Mouse (Mus musculus) myocyte (in vitro differentiated cells): ENCODE measurements around the gene Gnb5. TPM values are rescaled to one million over a fixed set of nuclear protein-coding genes. Genes with fewer than 3 reads are reported as not detected.

Experiments used
- H3K27me3 ChIP-seq: one replicate; pipeline ENCODE4 v1.6.1; 2011; ENCODE audit not compliant: control insufficient read depth, insufficient read depth, insufficient read length
- H3K36me3 ChIP-seq: one replicate; pipeline ENCODE4 v1.6.1; 2011; ENCODE audit not compliant: control insufficient read depth, insufficient read depth
- H3K4me2 ChIP-seq: one replicate; pipeline ENCODE4 v1.6.1; 2011; ENCODE audit warnings: low read depth, control low read depth
- H3K4me3 ChIP-seq: one replicate; pipeline ENCODE4 v1.5.1; 2011; ENCODE audit warnings: mild to moderate bottlenecking, control low read depth, moderate library complexity
- H3K79me2 ChIP-seq: one replicate; pipeline ENCODE4 v1.6.1; 2011; ENCODE audit not compliant: control insufficient read depth, insufficient read depth
- H3ac ChIP-seq: one replicate; pipeline ENCODE4 v1.6.1; 2011; ENCODE audit not compliant: control insufficient read depth, insufficient read length
- CEBPB ChIP-seq: IDR thresholded peaks from 2 replicates; pipeline ENCODE4 v1.6.1; 2011; ENCODE audit warnings: mild to moderate bottlenecking, moderate library complexity; ENCODE audit not compliant: poor library complexity, insufficient read depth, severe bottlenecking
- E2F4 ChIP-seq: IDR thresholded peaks from one replicate; pipeline ENCODE4 v1.6.1; 2011; ENCODE audit warnings: mild to moderate bottlenecking, control low read depth, moderate library complexity; ENCODE audit not compliant: insufficient read depth
- MAX ChIP-seq: IDR thresholded peaks from one replicate; pipeline ENCODE4 v1.6.1; 2011; ENCODE audit warnings: low read depth, mild to moderate bottlenecking, control low read depth
- MYOD1 ChIP-seq, 3 experiments: IDR thresholded peaks; one replicate each; pipeline ENCODE4 v1.6.1; 2011; ENCODE audit warnings: control low read depth in 2 of 3, low read depth in 2 of 3, mild to moderate bottlenecking in 2 of 3, moderate library complexity in 1 of 3; ENCODE audit not compliant: insufficient read length in 2 of 3, control insufficient read depth in 1 of 3
- MYOG ChIP-seq, 3 experiments: IDR thresholded peaks; one replicate each; pipeline ENCODE4 v1.6.1; 2011; ENCODE audit warnings: control low read depth in 2 of 3, low read depth in 2 of 3, mild to moderate bottlenecking in 2 of 3; ENCODE audit not compliant: insufficient read length in 2 of 3, control insufficient read depth in 1 of 3, insufficient read depth in 1 of 3
- POLR2A ChIP-seq: IDR thresholded peaks from one replicate; pipeline ENCODE4 v1.6.1; 2011; ENCODE audit warnings: low read depth, mild to moderate bottlenecking, control low read depth, moderate library complexity; ENCODE audit not compliant: insufficient read length
- POLR2AphosphoS2 ChIP-seq: IDR thresholded peaks from one replicate; pipeline ENCODE4 v1.6.1; 2011; ENCODE audit warnings: low read depth, control low read depth; ENCODE audit not compliant: insufficient read length
- REST ChIP-seq: IDR thresholded peaks from one replicate; pipeline ENCODE4 v1.6.1; 2011; ENCODE audit warnings: mild to moderate bottlenecking, control low read depth, moderate library complexity; ENCODE audit not compliant: insufficient read depth, insufficient read length
- SRF ChIP-seq: IDR thresholded peaks from one replicate; pipeline ENCODE4 v1.6.1; 2011; ENCODE audit warnings: low read depth; ENCODE audit not compliant: control insufficient read depth, insufficient read length
- TCF12 ChIP-seq: IDR thresholded peaks from one replicate; pipeline ENCODE4 v1.6.1; 2011; ENCODE audit warnings: mild to moderate bottlenecking, control low read depth; ENCODE audit not compliant: poor library complexity, insufficient read depth, severe bottlenecking
- TCF3 ChIP-seq: IDR thresholded peaks from one replicate; pipeline ENCODE4 v1.6.1; 2011; ENCODE audit warnings: low read depth, control low read depth; ENCODE audit not compliant: insufficient read length
- USF1 ChIP-seq: IDR thresholded peaks from one replicate; pipeline ENCODE4 v1.6.1; 2011; ENCODE audit warnings: low read depth, mild to moderate bottlenecking, control low read depth, moderate library complexity
- polyA plus RNA-seq: library from polyadenylated mRNA; unstranded; fragments of >200 nt; fragmentation: generic; extraction: Trizol; gene quantifications from one replicate; pipeline ENCODE4 v1.2.1, GENCODE M21; 2012; ENCODE audit warnings: missing spikeins

Gnb5 gene
- polyA plus RNA-seq, 1 experiment, result 24.3 TPM

GRCm38 (mm10) chr9:75285363-75285762, 20.7 kb upstream of the Gnb5 start:
- Histone ChIP-seq H3K4me2 (no peak overlapping the region), H3ac (no peak overlapping the region), H3K36me3 (no peaks in the 10 kb centered on the region), H3K79me2 (no peaks in the 10 kb centered on the region), H3K4me3 (no peak overlapping the region), H3K27me3 (peaks cover 8% of the 10 kb centered on the region)
- no peak for TF ChIP-seq POLR2A

GRCm38 (mm10) chr9:75287636-75288035, 18.5 kb upstream of the Gnb5 start:
- no peaks in the 10 kb centered on the region for H3K27me3 ChIP-seq
- no peak overlapping the region for H3K4me3 ChIP-seq
- TF ChIP-seq CEBPB, result no peak
- no peak for TF ChIP-seq SRF
- TF ChIP-seq TCF12, result no peak
- TF ChIP-seq MYOD1 (IDR thresholded peaks at IDR 0.05; ENCODE audit: control insufficient read depth in 1 of 3, insufficient read length in 2 of 3, low read depth in 2 of 3), result no peak
- TF ChIP-seq MYOG (IDR thresholded peaks at IDR 0.05; ENCODE audit: control insufficient read depth in 1 of 3, insufficient read depth in 1 of 3, insufficient read length in 2 of 3, low read depth in 2 of 3), result no peak
- no peak for TF ChIP-seq REST
- TF ChIP-seq POLR2AphosphoS2, result no peak
- TF ChIP-seq MAX, result no peak
- TF ChIP-seq TCF3, result no peak
- TF ChIP-seq E2F4, result no peak
- H3K36me3 ChIP-seq, result no peaks in the 10 kb centered on the region
- no peaks in the 10 kb centered on the region for H3K79me2 ChIP-seq
- no peak overlapping the region for H3K4me2 ChIP-seq
- no peak overlapping the region for H3ac ChIP-seq

GRCm38 (mm10) chr9:75289545-75289944, 16.5 kb upstream of the Gnb5 start:
- no peak overlapping the region for H3K4me2 ChIP-seq
- H3ac ChIP-seq, result no peak overlapping the region
- TF ChIP-seq MYOD1 (IDR thresholded peaks at IDR 0.05; ENCODE audit: control insufficient read depth in 1 of 3, insufficient read length in 2 of 3, low read depth in 2 of 3) (no peak), E2F4 (no peak), TCF12 (no peak), CEBPB (no peak), TCF3 (no peak), POLR2A (no peak), POLR2AphosphoS2 (no peak), SRF (no peak), MYOG (IDR thresholded peaks at IDR 0.05; ENCODE audit: control insufficient read depth in 1 of 3, insufficient read depth in 1 of 3, insufficient read length in 2 of 3, low read depth in 2 of 3) (no peak), MAX (no peak), REST (no peak), USF1 (no peak)
- H3K27me3 ChIP-seq, result no peaks in the 10 kb centered on the region
- H3K36me3 ChIP-seq, result no peaks in the 10 kb centered on the region
- H3K79me2 ChIP-seq, result no peaks in the 10 kb centered on the region
- no peak overlapping the region for H3K4me3 ChIP-seq

- no peaks in the 10 kb centered on the region for H3K36me3 ChIP-seq
- H3K27me3 ChIP-seq, result no peaks in the 10 kb centered on the region
- H3K4me2 ChIP-seq, result no peak overlapping the region
- TF ChIP-seq MYOG (IDR thresholded peaks at IDR 0.05; ENCODE audit: control insufficient read depth in 1 of 3, insufficient read depth in 1 of 3, insufficient read length in 2 of 3, low read depth in 2 of 3) (no peak), TCF3 (no peak)
- H3K79me2 ChIP-seq, result no peaks in the 10 kb centered on the region
- H3K4me3 ChIP-seq, result no peak overlapping the region
- H3ac ChIP-seq, result no peak overlapping the region
These were observed 6.7 kb upstream of the Gnb5 start for GRCm38 (mm10) chr9:75299342-75299741.

GRCm38 (mm10) chr9:75303033-75303432, 3.1 kb upstream of the Gnb5 start:
- no peaks in the 10 kb centered on the region for H3K36me3 ChIP-seq
- H3K4me2 ChIP-seq, result no peak overlapping the region
- H3K4me3 ChIP-seq, result no peak overlapping the region
- no peak overlapping the region for H3ac ChIP-seq
- TF ChIP-seq TCF3 (no peak), MYOD1 (IDR thresholded peaks at IDR 0.05; ENCODE audit: control insufficient read depth in 1 of 3, insufficient read length in 2 of 3, low read depth in 2 of 3) (no peak), MYOG (IDR thresholded peaks at IDR 0.05; ENCODE audit: control insufficient read depth in 1 of 3, insufficient read depth in 1 of 3, insufficient read length in 2 of 3, low read depth in 2 of 3) (no peak), POLR2A (no peak), POLR2AphosphoS2 (no peak), MAX (no peak), TCF12 (no peak), CEBPB (no peak), SRF (no peak), E2F4 (no peak), REST (no peak), USF1 (no peak)
- H3K79me2 ChIP-seq, result no peaks in the 10 kb centered on the region
- H3K27me3 ChIP-seq, result no peaks in the 10 kb centered on the region
